Mouse (Mus musculus): Measurements from ENCODE around the gene Lrrc32. TPM values are rescaled to one million over a fixed set of nuclear protein-coding genes. Genes with fewer than 3 reads are reported as not detected.

Lrrc32 gene
- polyA plus RNA-seq, 1 experiment: 0.01 TPM

GRCm38 (mm10) chr7:98510961-98511958 lies 22.2 kb downstream of the Lrrc32 start:
- Histone ChIP-seq H3K4me3 (ENCODE audit: insufficient read depth, poor library complexity, severe bottlenecking) (no peak overlapping the region), H3ac (ENCODE audit: control insufficient read depth, insufficient read length, low read depth) (no peak overlapping the region), H3K79me3 (ENCODE audit: low read depth) (no peaks in the 10 kb centered on the region), H3K79me2 (ENCODE audit: control insufficient read depth, insufficient read depth) (no peaks in the 10 kb centered on the region), H3K27me3 (ENCODE audit: control insufficient read depth, insufficient read depth, insufficient read length) (no peaks in the 10 kb centered on the region), H3K36me3 (ENCODE audit: control insufficient read depth, insufficient read depth) (no peaks in the 10 kb centered on the region)
- TF ChIP-seq CEBPB (IDR thresholded peaks at IDR 0.05; ENCODE audit: low read depth): no peak
- no peak for TF ChIP-seq FOSL1 (IDR thresholded peaks at IDR 0.05; ENCODE audit: insufficient read depth, low read length, poor library complexity, severe bottlenecking)
- no peak for TF ChIP-seq MYOG (IDR thresholded peaks at IDR 0.05; ENCODE audit: control insufficient read depth, extremely low read depth, insufficient read length)
- TF ChIP-seq MYOD1 (IDR thresholded peaks at IDR 0.05; ENCODE audit: control insufficient read depth, insufficient read length, low read depth): no peak
- TF ChIP-seq CTCF (IDR thresholded peaks at IDR 0.05; ENCODE audit: control insufficient read depth, insufficient read depth, insufficient read length): no peak
- TF ChIP-seq USF1 (IDR thresholded peaks at IDR 0.05; ENCODE audit: low read depth): no peak
- no peak for TF ChIP-seq MAX (IDR thresholded peaks at IDR 0.05)

DNA sequence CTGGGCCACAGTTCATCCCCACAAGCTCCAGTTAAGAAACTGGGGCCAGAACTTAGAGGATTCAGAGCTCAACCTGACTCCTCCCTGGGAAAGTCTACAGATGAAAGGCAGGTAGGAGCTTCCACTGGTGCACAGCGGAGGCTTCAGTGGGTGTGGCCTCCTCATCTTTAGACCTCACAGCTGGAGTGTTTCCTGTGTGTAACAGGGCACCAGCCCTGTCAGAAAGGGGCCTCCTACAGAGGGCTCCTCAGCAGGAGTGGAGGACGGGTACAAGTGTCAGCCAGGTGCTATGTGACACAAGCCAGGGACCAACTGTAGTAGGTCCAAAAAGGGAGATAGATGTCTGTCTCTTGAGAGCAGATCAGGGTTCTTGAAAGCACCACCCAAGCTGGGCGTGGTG lies 24.2 kb downstream of the Lrrc32 start:
- Histone ChIP-seq H3K4me3 (ENCODE audit: insufficient read depth, poor library complexity, severe bottlenecking) (no peak overlapping the region), H3ac (ENCODE audit: control insufficient read depth, insufficient read length, low read depth) (no peak overlapping the region)
- TF ChIP-seq FOSL1 (IDR thresholded peaks at IDR 0.05; ENCODE audit: insufficient read depth, low read length, poor library complexity, severe bottlenecking) (no peak), MYOG (IDR thresholded peaks at IDR 0.05; ENCODE audit: control insufficient read depth, extremely low read depth, insufficient read length) (no peak), USF1 (IDR thresholded peaks at IDR 0.05; ENCODE audit: low read depth) (no peak), CTCF (IDR thresholded peaks at IDR 0.05; ENCODE audit: control insufficient read depth, insufficient read depth, insufficient read length) (no peak), CEBPB (IDR thresholded peaks at IDR 0.05; ENCODE audit: low read depth) (no peak), MAX (IDR thresholded peaks at IDR 0.05) (no peak), MYOD1 (IDR thresholded peaks at IDR 0.05; ENCODE audit: control insufficient read depth, insufficient read length, low read depth) (no peak)

GRCm38 (mm10) chr7:98522576-98522975 lies 33.5 kb downstream of the Lrrc32 start:
- no peak for TF ChIP-seq FOSL1 (IDR thresholded peaks at IDR 0.05; ENCODE audit: insufficient read depth, low read length, poor library complexity, severe bottlenecking)
- no peak for TF ChIP-seq MYOD1 (IDR thresholded peaks at IDR 0.05; ENCODE audit: control insufficient read depth, insufficient read length, low read depth)
- TF ChIP-seq CTCF (IDR thresholded peaks at IDR 0.05; ENCODE audit: control insufficient read depth, insufficient read depth, insufficient read length): no peak
- no peak for TF ChIP-seq MYOG (IDR thresholded peaks at IDR 0.05; ENCODE audit: control insufficient read depth, extremely low read depth, insufficient read length)
- TF ChIP-seq CEBPB (IDR thresholded peaks at IDR 0.05; ENCODE audit: low read depth): no peak
- TF ChIP-seq USF1 (IDR thresholded peaks at IDR 0.05; ENCODE audit: low read depth): no peak
- no peak for TF ChIP-seq MAX (IDR thresholded peaks at IDR 0.05)
- Histone ChIP-seq H3K79me3 (ENCODE audit: low read depth) (no peaks in the 10 kb centered on the region), H3ac (ENCODE audit: control insufficient read depth, insufficient read length, low read depth) (no peak overlapping the region), H3K36me3 (ENCODE audit: control insufficient read depth, insufficient read depth) (no peaks in the 10 kb centered on the region), H3K27me3 (ENCODE audit: control insufficient read depth, insufficient read depth, insufficient read length) (no peaks in the 10 kb centered on the region), H3K4me3 (ENCODE audit: insufficient read depth, poor library complexity, severe bottlenecking) (no peak overlapping the region), H3K79me2 (ENCODE audit: control insufficient read depth, insufficient read depth) (no peaks in the 10 kb centered on the region)

More for the DNA sequence above, 24.2 kb downstream of the Lrrc32 start:
- H3K79me3 ChIP-seq (ENCODE audit: low read depth): no peaks in the 10 kb centered on the region
- H3K36me3 ChIP-seq (ENCODE audit: control insufficient read depth, insufficient read depth): no peaks in the 10 kb centered on the region
- H3K27me3 ChIP-seq (ENCODE audit: control insufficient read depth, insufficient read depth, insufficient read length): no peaks in the 10 kb centered on the region
- H3K79me2 ChIP-seq (ENCODE audit: control insufficient read depth, insufficient read depth): no peaks in the 10 kb centered on the region

GRCm38 (mm10) chr7:98523070-98523812 lies 34.2 kb downstream of the Lrrc32 start:
- no peaks in the 10 kb centered on the region for H3K79me2 ChIP-seq (ENCODE audit: control insufficient read depth, insufficient read depth)
- H3K36me3 ChIP-seq (ENCODE audit: control insufficient read depth, insufficient read depth): no peaks in the 10 kb centered on the region
- H3K27me3 ChIP-seq (ENCODE audit: control insufficient read depth, insufficient read depth, insufficient read length): no peaks in the 10 kb centered on the region
- no peaks in the 10 kb centered on the region for H3K79me3 ChIP-seq (ENCODE audit: low read depth)
- H3K4me3 ChIP-seq (ENCODE audit: insufficient read depth, poor library complexity, severe bottlenecking): no peak overlapping the region
- TF ChIP-seq CEBPB (IDR thresholded peaks at IDR 0.05; ENCODE audit: low read depth): no peak
- TF ChIP-seq MYOD1 (IDR thresholded peaks at IDR 0.05; ENCODE audit: control insufficient read depth, insufficient read length, low read depth): no peak
- no peak for TF ChIP-seq FOSL1 (IDR thresholded peaks at IDR 0.05; ENCODE audit: insufficient read depth, low read length, poor library complexity, severe bottlenecking)
- no peak for TF ChIP-seq MAX (IDR thresholded peaks at IDR 0.05)
- TF ChIP-seq MYOG (IDR thresholded peaks at IDR 0.05; ENCODE audit: control insufficient read depth, extremely low read depth, insufficient read length): no peak
- no peak for TF ChIP-seq CTCF (IDR thresholded peaks at IDR 0.05; ENCODE audit: control insufficient read depth, insufficient read depth, insufficient read length)
- TF ChIP-seq USF1 (IDR thresholded peaks at IDR 0.05; ENCODE audit: low read depth): no peak
- no peak overlapping the region for H3ac ChIP-seq (ENCODE audit: control insufficient read depth, insufficient read length, low read depth)

DNA sequence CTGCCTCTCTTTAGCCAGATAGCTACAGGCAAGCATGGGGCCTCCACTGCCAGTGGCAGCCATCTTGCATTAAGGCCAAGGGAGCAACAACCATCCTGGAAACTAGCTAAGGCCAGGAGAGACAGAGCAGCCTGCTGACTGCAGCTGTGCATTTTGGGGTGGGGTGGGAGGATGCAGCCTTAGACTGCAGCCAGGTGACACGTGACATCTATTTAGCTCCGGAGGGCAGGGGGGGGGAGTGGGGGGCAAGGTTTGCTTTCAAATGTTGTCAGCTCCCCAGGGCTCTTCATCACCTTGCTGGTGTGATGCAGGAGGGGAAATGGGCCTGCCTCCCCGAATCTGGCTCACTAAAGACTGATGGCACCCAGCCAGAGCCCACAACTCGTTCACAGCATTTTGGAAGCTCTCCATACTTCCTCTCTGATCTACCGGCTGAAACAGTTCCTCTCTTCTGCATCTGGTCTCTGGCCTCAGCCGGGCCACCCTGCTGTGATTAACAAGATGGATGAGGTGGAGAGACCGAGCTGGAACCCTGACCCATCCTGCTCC lies 34.8 kb downstream of the Lrrc32 start:
- no peak overlapping the region for H3K4me3 ChIP-seq (ENCODE audit: insufficient read depth, poor library complexity, severe bottlenecking)

More for the DNA sequence above, 34.8 kb downstream of the Lrrc32 start:
- Histone ChIP-seq H3K79me2 (ENCODE audit: control insufficient read depth, insufficient read depth) (no peaks in the 10 kb centered on the region), H3K36me3 (ENCODE audit: control insufficient read depth, insufficient read depth) (no peaks in the 10 kb centered on the region), H3ac (ENCODE audit: control insufficient read depth, insufficient read length, low read depth) (no peak overlapping the region), H3K27me3 (ENCODE audit: control insufficient read depth, insufficient read depth, insufficient read length) (no peaks in the 10 kb centered on the region), H3K79me3 (ENCODE audit: low read depth) (no peaks in the 10 kb centered on the region)
- TF ChIP-seq MYOD1 (IDR thresholded peaks at IDR 0.05; ENCODE audit: control insufficient read depth, insufficient read length, low read depth) (no peak), USF1 (IDR thresholded peaks at IDR 0.05; ENCODE audit: low read depth) (no peak), MAX (IDR thresholded peaks at IDR 0.05) (no peak), FOSL1 (IDR thresholded peaks at IDR 0.05; ENCODE audit: insufficient read depth, low read length, poor library complexity, severe bottlenecking) (no peak), MYOG (IDR thresholded peaks at IDR 0.05; ENCODE audit: control insufficient read depth, extremely low read depth, insufficient read length) (no peak), CEBPB (IDR thresholded peaks at IDR 0.05; ENCODE audit: low read depth) (no peak), CTCF (IDR thresholded peaks at IDR 0.05; ENCODE audit: control insufficient read depth, insufficient read depth, insufficient read length) (no peak)

All from C2C12 (cell line).